Mouse (Mus musculus) heart, embryonic 13.5 days (tissue): ENCODE data around the gene Galr2. TPM values are rescaled to one million over a fixed set of nuclear protein-coding genes. Genes with fewer than 3 reads are reported as not detected.
"Not testable (repeated sequence)": the region's sequence is repeated elsewhere in the genome, so short reads cannot be mapped to it uniquely, and the experiment has no call there.

ENCODE experiments used
- ATAC-seq: fragments of 200-750 bp; cut with Nextera tagmentation; 2 replicates; pipeline ENCODE4 v1.8.0; 2017; ENCODE audit warnings: moderate TSS enrichment; ENCODE audit not compliant: insufficient number of reproducible peaks, low FRiP score, low TSS enrichment; ENCODE audit errors: extremely low read depth
- H3K27ac ChIP-seq: fragments of 300-500 bp; sonication (generic); replicated peaks from 2 replicates; pipeline ENCODE4 v1.5.1; 2015; ENCODE audit warnings: moderate library complexity, mild to moderate bottlenecking, inconsistent platforms
- H3K27me3 ChIP-seq: fragments of 300-500 bp; sonication (generic); replicated peaks from 2 replicates; pipeline ENCODE4 v1.6.1; 2015; ENCODE audit warnings: mild to moderate bottlenecking, inconsistent platforms
- H3K36me3 ChIP-seq: fragments of 300-500 bp; sonication (generic); 2 replicates; pipeline ENCODE4 v1.6.1; 2015; ENCODE audit warnings: mild to moderate bottlenecking, inconsistent platforms
- H3K4me1 ChIP-seq: fragments of 300-500 bp; sonication (generic); 2 replicates; pipeline ENCODE4 v1.6.1; 2015; ENCODE audit warnings: inconsistent platforms
- H3K4me2 ChIP-seq: fragments of 300-500 bp; sonication (generic); 2 replicates; pipeline ENCODE4 v1.6.1; 2015; ENCODE audit warnings: inconsistent platforms, mild to moderate bottlenecking, moderate library complexity
- H3K4me3 ChIP-seq: fragments of 300-500 bp; sonication (generic); 2 replicates; pipeline ENCODE4 v1.5.1; 2015; ENCODE audit warnings: moderate library complexity, mild to moderate bottlenecking, inconsistent platforms
- H3K9ac ChIP-seq: fragments of 300-500 bp; sonication (generic); 2 replicates; pipeline ENCODE4 v1.6.1; 2015; ENCODE audit warnings: inconsistent platforms, mild to moderate bottlenecking, moderate library complexity
- H3K9me3 ChIP-seq: fragments of 300-500 bp; sonication (generic); 2 replicates; pipeline ENCODE4 v1.6.1; 2016; ENCODE audit warnings: inconsistent platforms
- WGBS: fragments of 180-500 bp; shearing (Covaris S2); methylation state at CpG from one replicate; pipeline ENCODE4 v1.1.7; 2015; ENCODE audit warnings: mixed read lengths; 5-methylcytosine and 5-hydroxymethylcytosine counted together
- polyA plus RNA-seq: library from polyadenylated mRNA; unstranded; fragments of >200 nt; fragmentation: Nextera tagmentation; extraction: Ambion mirVana; gene quantifications from 2 replicates; pipeline ENCODE4 v1.2.1, GENCODE M21; 2015

Gene Galr2
- polyA plus RNA-seq, 1 experiment from 2014 or later, result not detected

DNA sequence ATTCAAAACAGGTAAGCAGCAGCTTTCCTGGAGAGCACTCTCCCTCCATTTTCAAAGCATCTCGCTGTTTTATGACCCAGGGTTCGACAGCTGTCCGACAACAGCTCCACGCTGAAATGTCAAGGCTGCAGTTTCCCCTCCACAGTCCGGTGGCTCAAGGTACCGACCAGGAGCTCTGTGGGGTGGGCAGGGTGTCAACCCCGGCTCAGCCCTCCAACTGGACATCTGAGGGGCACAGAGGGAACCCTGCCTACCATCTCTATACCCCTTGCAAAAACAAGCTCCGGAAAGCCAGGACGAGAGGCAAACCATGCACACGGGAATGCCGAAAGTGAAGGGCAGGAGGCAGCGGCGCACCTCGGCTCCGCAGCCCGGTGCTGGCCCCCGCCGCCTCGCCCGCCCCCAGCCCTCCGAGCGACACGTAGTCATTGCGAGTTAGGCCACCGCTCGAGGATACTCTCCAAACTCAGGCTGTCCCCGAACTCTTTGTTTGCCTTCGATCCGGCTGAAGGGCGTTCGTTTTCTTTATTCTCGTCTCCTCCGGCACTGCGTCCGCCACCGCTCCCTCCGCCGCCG, 7.2 kb upstream of the Galr2 start:
- peak; percentile 4; the same call in 1 of the 2 replicates for ATAC-seq
- under 1% methylated on average over 39 of the region's 39 CpGs for WGBS
- peaks cover 40% of the 10 kb centered on the region for H3K36me3 ChIP-seq
- H3K4me3 ChIP-seq, result peak overlapping the region; percentile 98
- peak overlapping the region; percentile 99 for H3K9ac ChIP-seq
- H3K4me1 ChIP-seq, result peaks cover 26% of the 10 kb centered on the region
- no peaks in the 10 kb centered on the region for H3K9me3 ChIP-seq
- peak overlapping the region; percentile 82 for H3K27ac ChIP-seq
- 0 out of 2 replicates have a peak, but pooled peaks cover 4% of the 10 kb centered on the region for H3K27me3 ChIP-seq
- peak overlapping the region; percentile 81 for H3K4me2 ChIP-seq

DNA sequence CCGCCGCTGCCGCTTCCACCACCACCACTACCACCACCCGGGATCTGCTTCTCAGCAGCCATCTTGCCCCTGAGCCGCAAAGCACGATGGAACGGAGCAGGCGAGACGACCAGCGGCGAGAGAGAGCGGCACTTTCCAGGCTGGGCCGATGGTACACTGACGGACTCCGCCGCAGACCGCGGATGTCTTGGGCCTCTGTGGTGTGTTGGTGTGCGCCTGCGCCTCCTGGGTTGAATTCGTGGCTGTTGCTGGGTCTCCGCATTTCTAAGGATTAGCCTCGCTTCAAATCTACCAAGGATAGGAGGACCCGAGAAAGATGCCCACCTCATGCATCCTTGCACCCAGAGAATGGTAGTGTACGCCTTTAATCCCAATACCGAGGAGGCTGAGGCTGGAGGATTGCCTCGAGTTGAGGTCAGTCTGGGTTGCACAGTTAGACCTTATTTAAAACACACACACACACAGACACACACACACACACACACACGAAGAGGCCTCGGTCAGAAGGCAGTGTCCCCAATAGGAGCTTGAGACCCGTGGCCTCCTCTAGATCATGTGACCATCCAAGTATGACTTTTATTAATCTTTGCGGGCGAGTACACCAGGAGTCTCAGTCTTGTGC, 6.6 kb upstream of the Galr2 start, which contains the start of gene Srp68:
Gene Srp68 (minus strand): TSS at position 173 of the 622 bp plus-strand sequence.
- WGBS, result 4% methylated on average over 32 of the region's 32 CpGs
- Histone ChIP-seq H3K36me3 (peaks cover 34% of the 10 kb centered on the region), H3K9ac (peak within 1 kb of the TSS; percentile 99), H3K4me3 (peak within 1 kb of the TSS; percentile 98), H3K27me3 (peaks cover 4% of the 10 kb centered on the region; the same call in 1 of the 2 replicates), H3K4me1 (peaks cover 26% of the 10 kb centered on the region), H3K9me3 (no peaks in the 10 kb centered on the region), H3K4me2 (peak within 1 kb of the TSS; percentile 81), H3K27ac (peak within 1 kb of the TSS; percentile 82)
- ATAC-seq, result peak; percentile 92

DNA sequence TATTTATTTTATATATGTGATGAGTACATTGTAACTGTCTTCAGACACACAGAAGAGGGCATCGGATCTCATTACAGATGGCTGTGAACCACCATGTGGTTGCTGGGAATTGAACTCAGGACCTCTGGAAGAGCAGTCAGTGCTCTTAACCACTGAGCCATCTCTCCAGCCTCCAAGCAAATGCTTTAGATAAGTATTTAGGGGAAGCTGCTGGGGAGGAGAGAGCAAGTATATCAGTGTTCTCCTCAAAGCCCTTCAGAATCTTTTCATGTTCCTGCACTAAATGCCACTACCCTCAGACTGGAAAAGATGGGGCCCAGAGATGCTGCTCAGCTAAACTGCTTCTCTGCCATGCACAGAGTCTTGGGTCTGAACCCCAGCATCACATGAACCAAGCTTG, 3.6 kb upstream of the Galr2 start:
- H3K9me3 ChIP-seq, ATAC-seq, H3K4me2 ChIP-seq, H3K36me3 ChIP-seq, H3K9ac ChIP-seq, H3K4me3 ChIP-seq, H3K27ac ChIP-seq: not testable (repeated sequence)
- Histone ChIP-seq H3K4me1 (peaks cover 30% of the 10 kb centered on the region), H3K27me3 (peaks cover 30% of the 10 kb centered on the region)
- 88% methylated on average over 1 of the region's 1 CpGs for WGBS

DNA sequence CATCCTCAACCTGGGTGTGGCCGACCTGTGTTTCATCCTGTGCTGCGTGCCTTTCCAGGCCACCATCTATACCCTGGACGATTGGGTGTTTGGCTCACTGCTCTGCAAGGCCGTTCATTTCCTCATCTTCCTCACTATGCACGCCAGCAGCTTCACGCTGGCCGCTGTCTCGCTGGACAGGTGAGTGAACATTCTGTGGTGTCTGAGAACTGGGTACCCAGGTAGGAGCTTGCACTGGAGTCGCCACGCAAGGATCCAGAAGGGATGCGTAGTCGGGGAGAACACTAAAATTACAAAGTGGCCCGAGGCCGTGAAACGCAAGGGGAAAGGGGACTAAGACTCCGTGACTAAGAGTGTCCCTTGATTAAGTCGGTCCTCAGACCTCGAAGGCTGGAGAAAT, 932 bp downstream of the Galr2 start:
- no peak for ATAC-seq
- no peak overlapping the region for H3K27ac ChIP-seq
- peaks cover 73% of the 10 kb centered on the region for H3K27me3 ChIP-seq
- H3K36me3 ChIP-seq, result no peaks in the 10 kb centered on the region
- peaks cover 25% of the 10 kb centered on the region for H3K4me1 ChIP-seq
- 1% methylated on average over 18 of the region's 18 CpGs for WGBS
- H3K4me2 ChIP-seq, result peak overlapping the region; percentile 68
- peak overlapping the region; percentile 51; the same call in 1 of the 2 replicates for H3K9ac ChIP-seq
- no peaks in the 10 kb centered on the region for H3K9me3 ChIP-seq
- H3K4me3 ChIP-seq, result peak overlapping the region; percentile 46

DNA sequence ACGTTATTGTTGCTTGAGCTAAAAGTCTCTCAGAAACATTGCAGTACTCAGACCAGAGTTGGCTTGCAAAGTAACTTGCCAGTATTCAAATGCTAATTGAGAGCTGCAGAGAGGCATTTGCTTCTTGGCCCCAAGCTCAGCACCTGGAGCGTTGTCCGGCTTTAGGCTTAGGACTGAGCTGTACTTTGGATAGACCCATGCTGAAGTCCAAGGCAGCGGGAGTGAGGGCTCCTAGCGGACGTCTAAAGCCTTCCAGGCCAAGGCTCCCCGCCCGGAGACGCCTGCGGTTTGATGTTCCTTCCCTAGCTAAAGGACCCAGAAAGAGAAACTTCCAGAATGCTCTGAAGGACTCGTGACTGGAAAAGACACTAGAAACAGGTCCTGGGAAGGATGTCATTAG, 1.4 kb downstream of the Galr2 start:
- 1% methylated on average over 11 of the region's 11 CpGs for WGBS
- peaks cover 73% of the 10 kb centered on the region for H3K27me3 ChIP-seq
- H3K9me3 ChIP-seq, result no peaks in the 10 kb centered on the region
- H3K27ac ChIP-seq, result no peak overlapping the region
- ATAC-seq, result no peak
- peaks cover 25% of the 10 kb centered on the region for H3K4me1 ChIP-seq
- no peak overlapping the region for H3K9ac ChIP-seq
- peak overlapping the region; percentile 68 for H3K4me2 ChIP-seq
- H3K36me3 ChIP-seq, result no peaks in the 10 kb centered on the region
- peak overlapping the region; percentile 46 for H3K4me3 ChIP-seq

DNA sequence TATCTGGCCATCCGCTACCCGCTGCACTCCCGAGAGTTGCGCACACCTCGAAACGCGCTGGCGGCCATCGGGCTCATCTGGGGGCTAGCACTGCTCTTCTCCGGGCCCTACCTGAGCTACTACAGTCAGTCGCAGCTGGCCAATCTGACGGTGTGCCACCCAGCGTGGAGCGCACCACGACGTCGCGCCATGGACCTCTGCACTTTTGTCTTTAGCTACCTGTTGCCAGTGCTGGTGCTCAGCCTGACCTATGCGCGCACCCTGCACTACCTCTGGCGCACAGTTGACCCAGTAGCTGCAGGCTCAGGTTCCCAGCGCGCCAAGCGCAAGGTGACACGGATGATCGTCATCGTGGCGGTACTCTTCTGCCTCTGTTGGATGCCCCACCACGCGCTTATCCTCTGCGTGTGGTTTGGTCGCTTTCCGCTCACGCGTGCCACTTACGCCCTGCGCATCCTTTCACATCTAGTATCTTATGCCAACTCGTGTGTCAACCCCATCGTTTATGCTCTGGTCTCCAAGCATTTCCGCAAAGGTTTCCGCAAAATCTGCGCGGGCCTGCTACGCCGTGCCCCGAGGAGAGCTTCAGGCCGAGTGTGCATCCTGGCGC, 2.3 kb downstream of the Galr2 start:
- Histone ChIP-seq H3K36me3 (peaks cover 7% of the 10 kb centered on the region), H3K4me3 (peak overlapping the region; percentile 10; the same call in 1 of the 2 replicates), H3K27ac (no peak overlapping the region), H3K9ac (peak overlapping the region; percentile 5; the same call in 1 of the 2 replicates), H3K27me3 (peaks cover 69% of the 10 kb centered on the region), H3K4me1 (peaks cover 25% of the 10 kb centered on the region), H3K4me2 (no peak overlapping the region), H3K9me3 (no peaks in the 10 kb centered on the region)
- no peak for ATAC-seq
- WGBS, result 13% methylated on average over 48 of the region's 48 CpGs

DNA sequence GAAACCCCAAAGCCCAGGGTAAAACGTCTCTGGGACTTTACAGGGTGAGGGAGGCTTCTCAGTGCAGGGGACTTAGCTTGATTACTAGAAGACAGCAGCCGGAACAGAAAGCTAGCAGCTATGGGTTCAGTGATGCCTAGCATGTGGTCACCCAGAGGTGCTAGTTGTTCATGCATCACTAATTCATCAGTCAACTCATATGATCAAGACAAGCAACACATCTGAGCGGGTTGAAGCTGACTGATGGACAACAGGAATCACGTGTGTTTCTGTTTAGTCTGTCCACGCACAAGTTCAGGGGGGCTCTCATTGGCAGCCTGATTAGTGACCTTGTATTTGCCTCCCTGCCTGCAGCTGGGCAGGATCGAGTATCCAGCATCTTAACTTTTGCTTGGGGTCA, 3.2 kb downstream of the Galr2 start:
- Histone ChIP-seq H3K4me2 (no peak overlapping the region), H3K36me3 (peaks cover 16% of the 10 kb centered on the region), H3K4me3 (no peak overlapping the region), H3K27me3 (peaks cover 69% of the 10 kb centered on the region), H3K4me1 (peaks cover 31% of the 10 kb centered on the region), H3K9ac (no peak overlapping the region), H3K27ac (no peak overlapping the region), H3K9me3 (no peaks in the 10 kb centered on the region)
- ATAC-seq, result no peak
- 55% methylated on average over 6 of the region's 6 CpGs for WGBS

DNA sequence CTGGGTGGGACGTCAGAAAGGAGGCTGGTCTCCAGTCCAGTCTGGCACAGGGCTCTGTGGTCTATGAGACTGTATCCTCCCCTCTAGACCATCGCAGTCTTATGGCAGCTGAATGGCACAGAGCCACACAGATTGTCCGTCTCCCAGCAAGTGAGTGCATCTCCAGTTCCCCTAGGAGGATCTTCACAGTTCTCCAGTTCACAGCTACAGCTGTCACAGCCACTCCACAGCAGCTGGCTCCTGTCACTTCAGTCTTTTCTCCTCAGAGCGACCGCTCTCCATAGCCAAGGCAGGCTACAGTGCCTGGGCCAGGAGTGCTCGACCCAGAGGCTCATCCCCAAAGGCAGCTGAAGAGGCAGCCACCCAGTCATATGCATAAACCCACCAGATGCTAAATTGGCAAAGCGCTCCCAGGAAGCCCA, 5.0 kb downstream of the Galr2 start:
- Histone ChIP-seq H3K27ac (no peak overlapping the region), H3K4me3 (no peak overlapping the region), H3K9ac (no peak overlapping the region), H3K4me2 (no peak overlapping the region), H3K4me1 (peaks cover 37% of the 10 kb centered on the region), H3K9me3 (no peaks in the 10 kb centered on the region), H3K36me3 (peaks cover 34% of the 10 kb centered on the region), H3K27me3 (peaks cover 56% of the 10 kb centered on the region)
- ATAC-seq, result no peak
- WGBS, result 62% methylated on average over 7 of the region's 7 CpGs

DNA sequence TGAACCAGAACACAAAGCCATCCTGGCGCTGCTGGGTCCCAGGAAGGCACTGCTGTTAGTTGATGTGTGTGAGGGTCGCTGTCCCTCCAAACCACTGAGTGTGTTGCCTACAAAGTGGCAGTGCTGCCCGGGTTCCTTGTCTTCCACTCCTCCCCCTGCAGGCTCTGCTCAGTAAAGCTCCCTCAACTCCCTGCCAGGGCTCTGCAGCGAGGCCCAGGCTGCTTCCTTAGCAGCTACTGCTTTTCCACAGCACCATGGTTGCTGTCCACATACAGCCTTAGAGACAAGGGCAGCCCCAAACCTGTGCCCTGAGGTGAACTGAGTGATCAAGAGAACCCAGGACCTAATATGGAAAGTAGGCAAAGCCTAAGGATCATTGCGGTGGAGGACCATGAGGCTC, 6.6 kb downstream of the Galr2 start:
- Histone ChIP-seq H3K27ac (no peak overlapping the region), H3K4me3 (no peak overlapping the region), H3K9ac (no peak overlapping the region), H3K36me3 (peaks cover 48% of the 10 kb centered on the region), H3K27me3 (peaks cover 41% of the 10 kb centered on the region), H3K9me3 (no peaks in the 10 kb centered on the region), H3K4me2 (no peak overlapping the region), H3K4me1 (peaks cover 27% of the 10 kb centered on the region)
- no peak for ATAC-seq
- 68% methylated on average over 5 of the region's 5 CpGs for WGBS

DNA sequence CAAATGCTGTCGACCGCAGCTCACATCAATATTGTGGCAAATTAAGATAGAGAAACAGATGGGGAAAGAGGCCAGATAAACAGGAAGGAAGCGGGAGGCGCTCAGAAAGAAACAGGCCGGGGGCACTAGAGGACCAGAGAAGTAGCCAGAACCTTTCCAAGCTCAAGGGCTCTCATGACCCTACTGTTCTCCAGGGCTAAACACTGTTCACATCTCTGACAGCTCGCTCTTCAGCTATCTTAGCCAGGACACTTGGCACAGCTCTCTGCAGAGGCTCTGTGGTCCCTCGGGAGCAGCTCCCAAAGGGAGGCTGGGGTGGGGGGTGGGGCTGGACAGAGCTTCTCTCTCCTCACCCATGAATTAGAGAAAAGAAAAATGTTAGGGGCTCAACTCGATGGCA, 9.8 kb downstream of the Galr2 start:
- Histone ChIP-seq H3K9me3 (no peaks in the 10 kb centered on the region), H3K4me2 (no peak overlapping the region), H3K4me3 (no peak overlapping the region), H3K36me3 (peaks cover 73% of the 10 kb centered on the region), H3K9ac (no peak overlapping the region; the same call in 1 of the 2 replicates), H3K4me1 (peaks cover 18% of the 10 kb centered on the region), H3K27ac (no peak overlapping the region), H3K27me3 (peaks cover 9% of the 10 kb centered on the region)
- 53% methylated on average over 8 of the region's 8 CpGs for WGBS
- no peak for ATAC-seq

DNA sequence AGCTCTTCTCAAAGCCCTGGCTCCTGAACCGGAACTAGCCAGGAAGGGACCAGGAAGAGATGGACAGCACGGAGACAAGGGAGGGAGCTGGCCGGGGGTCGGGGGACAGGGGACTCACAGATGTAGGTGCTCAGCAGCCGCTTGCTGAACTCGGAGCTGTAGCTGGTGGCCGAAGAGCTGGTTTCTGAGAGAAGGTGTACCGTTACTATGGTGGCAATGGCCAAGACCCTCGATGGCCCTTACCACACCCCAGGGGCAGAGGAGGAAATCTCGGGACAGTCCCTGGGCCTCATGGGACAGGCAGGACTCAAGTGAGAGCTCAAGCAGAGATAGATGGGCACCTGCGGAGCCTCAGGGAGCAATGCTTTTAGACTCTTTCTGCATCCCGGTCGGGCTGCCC, 11.7 kb downstream of the Galr2 start:
- peaks cover 18% of the 10 kb centered on the region for H3K4me1 ChIP-seq
- H3K27ac ChIP-seq, result no peak overlapping the region
- no peak overlapping the region for H3K9ac ChIP-seq
- H3K36me3 ChIP-seq, result peaks cover 91% of the 10 kb centered on the region
- no peak for ATAC-seq
- 84% methylated on average over 13 of the region's 13 CpGs for WGBS
- H3K9me3 ChIP-seq, result no peaks in the 10 kb centered on the region
- H3K4me3 ChIP-seq, result no peak overlapping the region
- no peaks in the 10 kb centered on the region for H3K27me3 ChIP-seq
- H3K4me2 ChIP-seq, result no peak overlapping the region
